Mouse (Mus musculus): ENCODE data around the gene Tmem132c. TPM values are rescaled to one million over a fixed set of nuclear protein-coding genes. Genes with fewer than 3 reads are reported as not detected.

Tmem132c gene
- polyA plus RNA-seq, 1 experiment from 2014 or later, result 28.5 TPM

DNA sequence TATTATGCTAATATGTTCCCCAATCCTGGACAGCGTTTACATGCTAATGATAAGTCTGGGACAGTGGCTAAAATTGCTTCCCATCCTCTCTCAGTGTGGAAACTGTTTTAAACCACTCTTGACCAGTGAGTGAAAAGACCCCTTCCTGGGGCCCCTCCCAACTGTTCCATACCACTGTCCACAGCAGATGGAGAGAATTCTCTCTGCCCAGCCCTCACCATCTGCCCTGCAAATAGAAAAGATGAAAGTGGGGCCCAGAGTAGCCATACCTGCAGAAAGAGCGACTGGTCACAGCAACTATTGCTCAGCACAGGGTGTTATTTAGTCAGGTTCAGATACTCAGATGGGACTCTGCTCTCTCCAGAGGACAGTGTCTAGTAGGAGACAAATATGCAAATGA, 306.5 kb downstream of the Tmem132c start:
- no peaks in the 10 kb centered on the region for H3K9me3 ChIP-seq (replicated peaks)
- no peaks in the 10 kb centered on the region for H3K36me3 ChIP-seq
- H3K27ac ChIP-seq (replicated peaks), result no peak overlapping the region
- 80% methylated on average over 2 of the region's 2 CpGs for WGBS
- no peak overlapping the region for H3K9ac ChIP-seq
- no peak for ATAC-seq (ENCODE audit: insufficient number of reproducible peaks, low FRiP score, low TSS enrichment, low read depth)
- H3K4me1 ChIP-seq, result no peaks in the 10 kb centered on the region
- H3K4me2 ChIP-seq (replicated peaks), result no peak overlapping the region
- H3K4me3 ChIP-seq (replicated peaks), result no peak overlapping the region
- no peaks in the 10 kb centered on the region for H3K27me3 ChIP-seq

- 82% methylated on average over 3 of the region's 3 CpGs for WGBS
- Histone ChIP-seq H3K27me3 (no peaks in the 10 kb centered on the region), H3K9me3 (replicated peaks) (no peaks in the 10 kb centered on the region), H3K9ac (no peak overlapping the region), H3K4me1 (no peaks in the 10 kb centered on the region), H3K27ac (replicated peaks) (no peak overlapping the region), H3K4me2 (replicated peaks) (no peak overlapping the region), H3K4me3 (replicated peaks) (no peak overlapping the region), H3K36me3 (peaks cover 5% of the 10 kb centered on the region)
- ATAC-seq (ENCODE audit: insufficient number of reproducible peaks, low FRiP score, low TSS enrichment, low read depth), result no peak
Observed at GRCm38 (mm10) chr5:127561086-127561485, 319.5 kb downstream of the Tmem132c start.

DNA sequence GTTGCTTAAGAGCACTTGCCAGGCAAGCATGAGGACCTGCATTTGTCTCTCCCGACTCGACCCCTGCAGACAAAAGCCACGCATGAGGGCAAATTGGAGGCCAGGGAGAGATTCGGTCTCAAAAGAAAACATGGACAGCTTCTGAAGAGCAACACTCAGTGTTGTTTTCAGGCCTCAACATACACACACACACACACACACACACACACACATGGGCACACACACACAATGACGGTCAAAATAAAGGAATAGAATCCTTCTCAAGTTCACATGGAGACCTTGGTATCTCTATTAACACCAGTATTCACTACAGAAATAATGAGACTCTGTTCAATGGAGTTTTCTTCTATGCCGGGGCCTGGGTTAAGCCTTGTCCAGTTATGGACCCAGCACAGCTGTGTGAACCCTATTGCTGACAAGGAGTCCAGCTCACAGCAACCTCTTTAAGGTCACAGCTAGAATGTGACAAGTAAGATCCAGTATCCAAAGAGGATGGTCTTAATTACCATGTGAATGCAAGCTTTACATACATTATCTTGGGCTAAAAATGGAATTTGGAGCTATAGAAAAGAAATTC, 325.6 kb downstream of the Tmem132c start:
- ATAC-seq (ENCODE audit: insufficient number of reproducible peaks, low FRiP score, low TSS enrichment, low read depth), result no peak
- no peaks in the 10 kb centered on the region for H3K9me3 ChIP-seq (replicated peaks)
- H3K4me2 ChIP-seq (replicated peaks), result no peak overlapping the region
- no peaks in the 10 kb centered on the region; the same call in 1 of the 2 replicates for H3K36me3 ChIP-seq
- no peak overlapping the region for H3K27ac ChIP-seq (replicated peaks)
- WGBS, result 80% methylated on average over 6 of the region's 6 CpGs
- no peak overlapping the region for H3K4me3 ChIP-seq (replicated peaks)
- no peak overlapping the region for H3K9ac ChIP-seq
- no peaks in the 10 kb centered on the region for H3K4me1 ChIP-seq
- no peaks in the 10 kb centered on the region for H3K27me3 ChIP-seq

- no peak overlapping the region for H3K9ac ChIP-seq
- no peaks in the 10 kb centered on the region for H3K9me3 ChIP-seq (replicated peaks)
- no peak overlapping the region for H3K4me3 ChIP-seq (replicated peaks)
- ATAC-seq (ENCODE audit: insufficient number of reproducible peaks, low FRiP score, low TSS enrichment, low read depth), result no peak
- H3K36me3 ChIP-seq, result no peaks in the 10 kb centered on the region
- no peaks in the 10 kb centered on the region for H3K4me1 ChIP-seq
- WGBS, result 56% methylated on average over 8 of the region's 8 CpGs
- H3K4me2 ChIP-seq (replicated peaks), result no peak overlapping the region
- no peak overlapping the region for H3K27ac ChIP-seq (replicated peaks)
- no peaks in the 10 kb centered on the region for H3K27me3 ChIP-seq
Observed at GRCm38 (mm10) chr5:127577419-127577818, 335.8 kb downstream of the Tmem132c start.

DNA sequence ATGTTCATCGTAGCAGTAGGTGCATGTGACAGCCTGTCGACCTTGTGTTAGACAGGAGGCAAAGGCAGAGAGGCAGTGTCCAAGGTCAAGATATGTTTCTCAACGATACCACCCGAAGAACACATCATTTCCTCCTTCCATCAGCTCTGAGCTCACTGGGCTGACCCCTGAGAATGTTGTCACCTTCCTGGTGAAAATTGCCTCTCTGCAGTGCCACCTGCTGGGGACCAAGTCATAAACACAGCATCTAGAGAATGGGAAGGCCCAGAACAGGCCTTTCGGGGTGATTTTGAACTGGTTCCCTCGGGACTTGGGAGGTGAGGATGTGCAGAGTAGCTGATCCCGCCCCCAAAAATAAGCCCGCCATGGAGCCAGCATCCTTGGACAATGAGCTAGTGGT, 342.1 kb downstream of the Tmem132c start:
- ATAC-seq (ENCODE audit: insufficient number of reproducible peaks, low FRiP score, low TSS enrichment, low read depth), result no peak
- H3K4me1 ChIP-seq, result no peaks in the 10 kb centered on the region
- H3K27me3 ChIP-seq, result no peaks in the 10 kb centered on the region
- H3K9ac ChIP-seq, result no peak overlapping the region
- no peaks in the 10 kb centered on the region for H3K9me3 ChIP-seq (replicated peaks)
- 79% methylated on average over 8 of the region's 8 CpGs for WGBS
- no peaks in the 10 kb centered on the region for H3K36me3 ChIP-seq
- no peak overlapping the region for H3K4me2 ChIP-seq (replicated peaks)
- no peak overlapping the region for H3K27ac ChIP-seq (replicated peaks)
- no peak overlapping the region for H3K4me3 ChIP-seq (replicated peaks)

- 64% methylated on average over 6 of the region's 6 CpGs for WGBS
- no peak overlapping the region for H3K9ac ChIP-seq
- no peaks in the 10 kb centered on the region for H3K27me3 ChIP-seq
- no peak overlapping the region for H3K27ac ChIP-seq (replicated peaks)
- no peaks in the 10 kb centered on the region for H3K9me3 ChIP-seq (replicated peaks)
- H3K4me3 ChIP-seq (replicated peaks), result no peak overlapping the region
- no peaks in the 10 kb centered on the region for H3K4me1 ChIP-seq
- H3K36me3 ChIP-seq, result peaks cover 9% of the 10 kb centered on the region; the same call in 1 of the 2 replicates
- ATAC-seq (ENCODE audit: insufficient number of reproducible peaks, low FRiP score, low TSS enrichment, low read depth), result no peak
- no peak overlapping the region for H3K4me2 ChIP-seq (replicated peaks)
Observed at GRCm38 (mm10) chr5:127587854-127588253, 346.2 kb downstream of the Tmem132c start.

DNA sequence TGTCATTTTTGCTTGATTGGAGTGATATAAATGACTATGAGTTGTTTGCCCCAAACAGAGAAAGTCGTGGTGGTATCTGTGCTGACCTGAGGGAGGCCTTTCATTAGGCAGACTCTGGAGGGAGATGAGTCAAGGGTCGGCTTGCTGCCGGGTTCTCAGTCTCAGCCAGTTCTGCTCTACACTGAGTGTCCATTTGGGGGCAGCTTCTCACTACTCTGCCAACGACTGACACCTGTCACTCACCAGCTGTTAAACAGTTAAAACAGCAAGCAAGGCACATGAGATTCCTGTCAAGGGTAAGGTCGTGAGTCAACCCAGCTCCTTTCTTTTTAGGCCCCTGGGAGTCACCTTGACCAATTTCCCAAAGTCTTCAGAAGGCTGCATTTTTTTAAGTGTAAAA, 350.8 kb downstream of the Tmem132c start:
- H3K9me3 ChIP-seq (replicated peaks), result no peaks in the 10 kb centered on the region
- ATAC-seq (ENCODE audit: insufficient number of reproducible peaks, low FRiP score, low TSS enrichment, low read depth), result no peak
- peaks cover 53% of the 10 kb centered on the region for H3K36me3 ChIP-seq
- H3K9ac ChIP-seq, result no peak overlapping the region
- no peak overlapping the region for H3K4me2 ChIP-seq (replicated peaks)
- no peak overlapping the region for H3K4me3 ChIP-seq (replicated peaks)
- no peaks in the 10 kb centered on the region for H3K27me3 ChIP-seq
- 67% methylated on average over 5 of the region's 5 CpGs for WGBS
- no peaks in the 10 kb centered on the region for H3K4me1 ChIP-seq
- H3K27ac ChIP-seq (replicated peaks), result no peak overlapping the region

DNA sequence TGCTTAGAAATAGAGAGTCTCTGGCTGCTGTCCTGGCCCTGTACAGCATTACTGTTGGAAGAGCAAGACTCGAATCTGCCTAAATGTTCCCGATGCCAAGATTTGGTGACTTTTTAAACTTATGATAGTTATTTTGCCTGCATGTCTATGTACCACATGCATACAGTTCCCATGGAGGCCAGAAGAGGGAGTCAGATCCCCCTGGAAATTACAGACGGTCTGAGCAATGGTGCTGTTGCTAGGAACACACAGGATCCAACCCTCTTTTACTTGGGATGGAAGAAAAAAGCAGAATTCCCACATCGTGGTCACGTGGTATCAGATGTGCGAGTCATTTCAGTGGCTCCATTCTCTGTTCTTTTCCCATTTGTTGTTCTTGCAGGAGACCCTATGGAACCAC, 351.2 kb downstream of the Tmem132c start:
- no peaks in the 10 kb centered on the region for H3K27me3 ChIP-seq
- no peaks in the 10 kb centered on the region for H3K9me3 ChIP-seq (replicated peaks)
- no peak overlapping the region for H3K27ac ChIP-seq (replicated peaks)
- H3K4me1 ChIP-seq, result no peaks in the 10 kb centered on the region
- no peak overlapping the region for H3K9ac ChIP-seq
- H3K4me3 ChIP-seq (replicated peaks), result no peak overlapping the region
- 75% methylated on average over 6 of the region's 6 CpGs for WGBS
- no peak for ATAC-seq (ENCODE audit: insufficient number of reproducible peaks, low FRiP score, low TSS enrichment, low read depth)
- H3K4me2 ChIP-seq (replicated peaks), result no peak overlapping the region
- H3K36me3 ChIP-seq, result peaks cover 57% of the 10 kb centered on the region

DNA sequence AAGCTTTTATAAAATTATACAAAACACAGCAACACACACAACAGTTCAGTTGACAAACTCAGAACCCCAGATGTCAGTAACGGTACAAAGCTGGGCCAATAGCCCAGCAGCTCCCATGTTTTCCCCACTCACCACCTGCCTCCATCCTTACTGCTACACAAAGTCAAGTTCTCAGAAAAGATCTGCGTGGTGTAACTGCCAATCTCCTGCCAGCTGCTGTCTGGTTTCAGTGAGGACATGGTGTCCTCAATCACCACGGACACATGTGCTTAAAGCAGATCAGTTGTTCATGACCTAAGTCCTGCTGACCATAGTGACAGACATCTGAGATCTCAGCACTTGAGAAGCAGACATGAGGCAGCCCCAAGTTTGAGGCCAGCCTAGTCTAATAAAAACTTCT, 354.1 kb downstream of the Tmem132c start:
- Histone ChIP-seq H3K27me3 (no peaks in the 10 kb centered on the region), H3K4me2 (replicated peaks) (no peak overlapping the region), H3K9me3 (replicated peaks) (no peaks in the 10 kb centered on the region), H3K27ac (replicated peaks) (no peak overlapping the region), H3K4me1 (no peaks in the 10 kb centered on the region), H3K9ac (no peak overlapping the region), H3K4me3 (replicated peaks) (no peak overlapping the region), H3K36me3 (peaks cover 85% of the 10 kb centered on the region)
- ATAC-seq (ENCODE audit: insufficient number of reproducible peaks, low FRiP score, low TSS enrichment, low read depth), result no peak
- 86% methylated on average over 3 of the region's 3 CpGs for WGBS

DNA sequence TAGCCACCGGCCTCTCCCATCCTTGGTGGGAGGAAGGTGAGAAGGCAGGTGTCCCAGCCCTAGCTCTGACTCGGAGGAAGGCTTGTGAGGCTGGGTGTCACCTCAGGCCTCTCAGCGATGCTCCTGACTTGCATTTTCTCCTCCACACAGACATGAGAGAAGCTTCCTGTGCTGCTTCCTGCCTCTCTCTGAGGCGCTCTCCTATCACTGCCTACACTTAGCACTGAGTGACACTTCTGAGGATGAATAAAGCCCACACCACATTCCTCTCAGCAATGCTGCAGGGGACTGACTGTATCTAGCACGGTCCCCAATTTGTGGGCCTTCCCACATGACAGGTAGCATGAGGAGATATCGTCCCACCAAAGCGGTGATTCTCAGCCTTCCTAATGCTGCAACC, 355.3 kb downstream of the Tmem132c start:
- Histone ChIP-seq H3K4me1 (no peaks in the 10 kb centered on the region), H3K27me3 (no peaks in the 10 kb centered on the region), H3K27ac (replicated peaks) (no peak overlapping the region), H3K9ac (no peak overlapping the region), H3K36me3 (peaks cover 95% of the 10 kb centered on the region), H3K9me3 (replicated peaks) (no peaks in the 10 kb centered on the region), H3K4me2 (replicated peaks) (no peak overlapping the region), H3K4me3 (replicated peaks) (no peak overlapping the region)
- no peak for ATAC-seq (ENCODE audit: insufficient number of reproducible peaks, low FRiP score, low TSS enrichment, low read depth)
- 89% methylated on average over 7 of the region's 7 CpGs for WGBS

DNA sequence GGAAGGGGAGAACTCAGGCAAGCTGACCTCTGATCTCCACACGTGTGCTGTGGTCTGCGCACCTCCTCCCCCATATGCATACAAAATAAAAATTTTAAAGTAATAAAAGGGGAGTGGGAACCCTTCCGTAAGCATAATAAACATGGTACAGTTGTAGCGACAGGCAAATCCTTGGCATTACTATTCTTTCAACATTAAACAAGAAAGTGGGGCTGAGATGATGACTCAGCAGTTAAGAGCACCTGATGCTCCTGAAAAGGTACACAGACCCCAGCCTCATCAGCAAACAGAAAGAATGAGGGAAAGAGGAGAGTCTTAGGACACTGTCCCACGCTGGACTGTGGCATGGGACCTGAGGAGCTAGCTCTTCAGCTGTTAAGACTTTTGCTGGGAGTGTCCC, 361.4 kb downstream of the Tmem132c start:
- no peaks in the 10 kb centered on the region for H3K4me1 ChIP-seq
- WGBS, result 93% methylated on average over 5 of the region's 5 CpGs
- H3K4me3 ChIP-seq (replicated peaks), result no peak overlapping the region
- no peak overlapping the region for H3K9ac ChIP-seq
- H3K27ac ChIP-seq (replicated peaks), result no peak overlapping the region
- H3K27me3 ChIP-seq, result no peaks in the 10 kb centered on the region
- H3K9me3 ChIP-seq (replicated peaks), result no peaks in the 10 kb centered on the region
- H3K4me2 ChIP-seq (replicated peaks), result no peak overlapping the region
- H3K36me3 ChIP-seq, result peaks cover 82% of the 10 kb centered on the region
- no peak for ATAC-seq (ENCODE audit: insufficient number of reproducible peaks, low FRiP score, low TSS enrichment, low read depth)

DNA sequence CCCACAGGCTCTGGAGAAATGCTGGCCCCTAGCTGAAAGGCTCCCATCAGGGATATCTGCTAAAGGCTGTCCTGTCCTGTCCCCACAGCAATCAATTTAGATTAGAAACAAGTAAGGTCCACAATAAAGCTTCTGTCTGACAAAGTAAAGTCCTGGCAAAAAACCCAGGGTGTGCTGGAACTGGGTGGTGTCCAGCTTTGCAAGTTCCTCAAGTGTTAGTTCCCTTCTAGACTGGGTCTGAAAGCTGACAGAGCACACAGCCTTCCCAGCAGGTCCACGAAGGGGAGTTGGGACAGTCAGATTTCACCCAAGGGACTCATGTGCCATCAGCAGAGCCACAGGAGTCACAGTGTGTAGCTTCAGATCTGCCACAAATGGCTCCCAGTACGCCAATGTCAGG, 365.9 kb downstream of the Tmem132c start:
- Histone ChIP-seq H3K27me3 (no peaks in the 10 kb centered on the region), H3K27ac (replicated peaks) (no peak overlapping the region), H3K36me3 (peaks cover 49% of the 10 kb centered on the region), H3K4me1 (peaks cover 11% of the 10 kb centered on the region; the same call in 1 of the 2 replicates), H3K9ac (no peak overlapping the region), H3K9me3 (replicated peaks) (no peaks in the 10 kb centered on the region), H3K4me3 (replicated peaks) (no peak overlapping the region), H3K4me2 (replicated peaks) (no peak overlapping the region)
- WGBS, result 86% methylated on average over 2 of the region's 2 CpGs
- no peak for ATAC-seq (ENCODE audit: insufficient number of reproducible peaks, low FRiP score, low TSS enrichment, low read depth)
